Mouse (Mus musculus): ENCODE measurements around the gene Ifitm5. TPM values are rescaled to one million over a fixed set of nuclear protein-coding genes. Genes with fewer than 3 reads are reported as not detected.

Ifitm5 gene
- polyA plus RNA-seq, 1 experiment from 2014 or later = 0.82 TPM

GRCm38 (mm10) chr7:140953133-140953532 is 3.0 kb upstream of the Ifitm5 start:
- peak overlapping the region; percentile 30 for H3K9ac ChIP-seq (ENCODE audit: low read length)
- peak overlapping the region; percentile 82 for H3K4me2 ChIP-seq (ENCODE audit: low read length)
- ATAC-seq (ENCODE audit: insufficient number of reproducible peaks, insufficient read depth, low FRiP score, low read depth) = no peak
- H3K9me3 ChIP-seq (ENCODE audit: control insufficient read depth, low read length) = no peaks in the 10 kb centered on the region
- H3K4me1 ChIP-seq (ENCODE audit: control insufficient read depth in 2 of 2, insufficient read depth in 2 of 2, low read length in 2 of 2) = peaks cover 22 to 31% of the 10 kb centered on the region in 2 experiments
- peaks cover 26% of the 10 kb centered on the region for H3K36me3 ChIP-seq (ENCODE audit: control insufficient read depth, insufficient read depth, low read length)
- H3K4me3 ChIP-seq (ENCODE audit: control insufficient read depth in 1 of 2, insufficient read depth in 1 of 2, low read depth in 1 of 2, low read length in 2 of 2) = no peak overlapping the region
- 71% methylated on average over 11 of the region's 11 CpGs for WGBS
- H3K27me3 ChIP-seq (ENCODE audit: control insufficient read depth, insufficient read depth, low read length) = no peaks in the 10 kb centered on the region
- H3K27ac ChIP-seq (replicated peaks in 1 of 2; ENCODE audit: control insufficient read depth in 1 of 2, insufficient read depth in 1 of 2, low read depth in 2 of 2, low read length in 2 of 2) = no peak overlapping the region

- H3K4me3 ChIP-seq (ENCODE audit: control insufficient read depth in 1 of 2, insufficient read depth in 1 of 2, low read depth in 1 of 2, low read length in 2 of 2) = no peak overlapping the region
- no peak overlapping the region for H3K4me2 ChIP-seq (ENCODE audit: low read length)
- no peak for ATAC-seq (ENCODE audit: insufficient number of reproducible peaks, insufficient read depth, low FRiP score, low read depth)
- no peak overlapping the region for H3K27ac ChIP-seq (replicated peaks in 1 of 2; ENCODE audit: control insufficient read depth in 1 of 2, insufficient read depth in 1 of 2, low read depth in 2 of 2, low read length in 2 of 2)
- no peaks in the 10 kb centered on the region for H3K27me3 ChIP-seq (ENCODE audit: control insufficient read depth, insufficient read depth, low read length)
- no peak overlapping the region for H3K9ac ChIP-seq (ENCODE audit: low read length)
- H3K4me1 ChIP-seq (ENCODE audit: control insufficient read depth in 2 of 2, insufficient read depth in 2 of 2, low read length in 2 of 2) = peaks cover 27 to 32% of the 10 kb centered on the region in 2 experiments
- 74% methylated on average over 7 of the region's 7 CpGs for whole genome bisulfite sequencing
- H3K9me3 ChIP-seq (ENCODE audit: control insufficient read depth, low read length) = no peaks in the 10 kb centered on the region
- peaks cover 32% of the 10 kb centered on the region for H3K36me3 ChIP-seq (ENCODE audit: control insufficient read depth, insufficient read depth, low read length)
Measured at GRCm38 (mm10) chr7:140952441-140952840, 2.4 kb upstream of the Ifitm5 start.

DNA sequence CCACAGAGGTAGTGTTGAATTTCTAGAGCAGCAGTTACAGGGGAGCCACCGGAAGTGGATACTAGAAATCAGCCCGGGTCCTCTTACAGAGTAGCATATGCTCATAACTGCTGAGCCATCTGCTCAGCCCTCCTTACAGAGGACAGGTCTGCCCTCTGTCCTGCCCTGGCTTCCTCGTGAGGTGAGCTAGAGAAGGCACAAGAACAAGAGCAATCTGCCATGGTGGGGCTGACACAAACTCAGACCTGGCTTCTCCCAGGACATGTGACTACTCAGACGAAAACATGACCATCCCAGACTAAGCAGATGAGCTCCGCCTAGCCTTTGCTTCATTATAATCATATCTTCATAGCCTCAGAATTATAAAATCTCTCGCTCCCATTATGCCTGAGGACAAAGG is 1.7 kb upstream of the Ifitm5 start:
- WGBS = 69% methylated on average over 6 of the region's 6 CpGs
- Histone ChIP-seq H3K36me3 (ENCODE audit: control insufficient read depth, insufficient read depth, low read length) (peaks cover 38% of the 10 kb centered on the region), H3K27ac (replicated peaks in 1 of 2; ENCODE audit: control insufficient read depth in 1 of 2, insufficient read depth in 1 of 2, low read depth in 2 of 2, low read length in 2 of 2) (peak overlapping the region in 1 of 2 experiments; percentile 39; a peak in 1 of 4 replicates), H3K9ac (ENCODE audit: low read length) (no peak overlapping the region), H3K27me3 (ENCODE audit: control insufficient read depth, insufficient read depth, low read length) (no peaks in the 10 kb centered on the region), H3K4me2 (ENCODE audit: low read length) (no peak overlapping the region), H3K9me3 (ENCODE audit: control insufficient read depth, low read length) (no peaks in the 10 kb centered on the region), H3K4me1 (ENCODE audit: control insufficient read depth in 2 of 2, insufficient read depth in 2 of 2, low read length in 2 of 2) (peaks cover 33 to 36% of the 10 kb centered on the region in 2 experiments), H3K4me3 (ENCODE audit: control insufficient read depth in 1 of 2, insufficient read depth in 1 of 2, low read depth in 1 of 2, low read length in 2 of 2) (no peak overlapping the region)
- no peak for ATAC-seq (ENCODE audit: insufficient number of reproducible peaks, insufficient read depth, low FRiP score, low read depth)

- Histone ChIP-seq H3K27ac (replicated peaks in 1 of 2; ENCODE audit: control insufficient read depth in 1 of 2, insufficient read depth in 1 of 2, low read depth in 2 of 2, low read length in 2 of 2) (peak overlapping the region; percentile 39 to 63), H3K27me3 (ENCODE audit: control insufficient read depth, insufficient read depth, low read length) (no peaks in the 10 kb centered on the region), H3K9ac (ENCODE audit: low read length) (no peak overlapping the region), H3K9me3 (ENCODE audit: control insufficient read depth, low read length) (no peaks in the 10 kb centered on the region), H3K4me2 (ENCODE audit: low read length) (no peak overlapping the region; the same call in 1 of the 2 replicates), H3K4me3 (ENCODE audit: control insufficient read depth in 1 of 2, insufficient read depth in 1 of 2, low read depth in 1 of 2, low read length in 2 of 2) (no peak overlapping the region), H3K4me1 (ENCODE audit: control insufficient read depth in 2 of 2, insufficient read depth in 2 of 2, low read length in 2 of 2) (peaks cover 30 to 43% of the 10 kb centered on the region in 2 experiments), H3K36me3 (ENCODE audit: control insufficient read depth, insufficient read depth, low read length) (peaks cover 45% of the 10 kb centered on the region)
- 50% methylated on average over 8 of the region's 8 CpGs for WGBS
- no peak for ATAC-seq (ENCODE audit: insufficient number of reproducible peaks, insufficient read depth, low FRiP score, low read depth)
Measured at GRCm38 (mm10) chr7:140951051-140951450, 960 bp upstream of the Ifitm5 start.

DNA sequence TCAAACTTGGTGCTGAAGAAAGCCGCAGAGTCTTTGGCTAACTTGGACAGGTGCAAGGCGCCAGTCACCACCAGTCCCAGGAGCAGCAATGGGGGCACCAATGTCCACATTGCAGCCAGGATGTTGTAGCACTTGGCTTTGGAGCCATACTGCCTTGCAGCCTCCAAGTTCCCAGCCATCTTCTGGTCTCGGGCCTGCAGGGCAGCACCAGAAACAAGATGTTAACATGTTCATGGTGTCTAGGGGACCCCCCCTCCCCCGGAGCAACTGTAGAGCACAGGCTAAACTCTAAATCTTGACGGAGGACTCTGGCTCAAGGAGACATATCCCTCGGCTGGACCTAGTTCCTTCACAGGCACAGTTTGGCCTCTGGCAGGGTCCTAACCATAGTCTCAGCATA is 836 bp downstream of the Ifitm5 start:
- Histone ChIP-seq H3K36me3 (ENCODE audit: control insufficient read depth, insufficient read depth, low read length) (peaks cover 59% of the 10 kb centered on the region), H3K9ac (ENCODE audit: low read length) (no peak overlapping the region), H3K4me1 (ENCODE audit: control insufficient read depth in 2 of 2, insufficient read depth in 2 of 2, low read length in 2 of 2) (peaks cover 29 to 38% of the 10 kb centered on the region in 2 experiments), H3K27me3 (ENCODE audit: control insufficient read depth, insufficient read depth, low read length) (no peaks in the 10 kb centered on the region), H3K9me3 (ENCODE audit: control insufficient read depth, low read length) (no peaks in the 10 kb centered on the region), H3K4me3 (ENCODE audit: control insufficient read depth in 1 of 2, insufficient read depth in 1 of 2, low read depth in 1 of 2, low read length in 2 of 2) (no peak overlapping the region), H3K27ac (replicated peaks in 1 of 2; ENCODE audit: control insufficient read depth in 1 of 2, insufficient read depth in 1 of 2, low read depth in 2 of 2, low read length in 2 of 2) (no peak overlapping the region), H3K4me2 (ENCODE audit: low read length) (no peak overlapping the region)
- 85% methylated on average over 6 of the region's 6 CpGs for WGBS
- no peak for ATAC-seq (ENCODE audit: insufficient number of reproducible peaks, insufficient read depth, low FRiP score, low read depth)

- Histone ChIP-seq H3K27me3 (ENCODE audit: control insufficient read depth, insufficient read depth, low read length) (no peaks in the 10 kb centered on the region), H3K9ac (ENCODE audit: low read length) (no peak overlapping the region), H3K36me3 (ENCODE audit: control insufficient read depth, insufficient read depth, low read length) (peaks cover 59% of the 10 kb centered on the region), H3K9me3 (ENCODE audit: control insufficient read depth, low read length) (no peaks in the 10 kb centered on the region), H3K27ac (replicated peaks in 1 of 2; ENCODE audit: control insufficient read depth in 1 of 2, insufficient read depth in 1 of 2, low read depth in 2 of 2, low read length in 2 of 2) (peak overlapping the region; percentile 53 to 74), H3K4me3 (ENCODE audit: control insufficient read depth in 1 of 2, insufficient read depth in 1 of 2, low read depth in 1 of 2, low read length in 2 of 2) (no peak overlapping the region), H3K4me1 (ENCODE audit: control insufficient read depth in 2 of 2, insufficient read depth in 2 of 2, low read length in 2 of 2) (peaks cover 29 to 34% of the 10 kb centered on the region in 2 experiments), H3K4me2 (ENCODE audit: low read length) (no peak overlapping the region)
- ATAC-seq (ENCODE audit: insufficient number of reproducible peaks, insufficient read depth, low FRiP score, low read depth) = no peak
- WGBS = 32% methylated on average over 8 of the region's 8 CpGs
Measured at GRCm38 (mm10) chr7:140948161-140948560, 1.9 kb downstream of the Ifitm5 start.

DNA sequence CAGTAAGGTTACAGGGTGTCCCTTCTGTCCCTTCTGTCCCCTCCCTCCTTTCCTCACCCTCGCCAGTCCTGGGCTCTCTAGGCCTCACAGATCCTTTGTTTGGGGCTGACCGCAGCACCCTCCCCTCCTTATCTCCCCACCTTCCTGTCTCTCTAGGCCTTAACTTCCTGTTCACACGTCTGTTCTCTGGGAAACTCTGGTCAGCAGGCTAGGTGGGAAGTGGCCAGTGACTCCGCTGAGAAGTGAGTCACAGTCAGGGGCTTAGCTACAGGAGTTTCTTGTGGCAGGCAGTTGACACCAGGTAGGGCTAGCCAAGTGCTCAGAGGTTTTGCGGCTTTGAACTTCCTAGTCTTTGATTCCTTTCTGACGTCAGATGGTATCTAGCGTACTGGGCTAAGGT is 3.1 kb downstream of the Ifitm5 start:
- Histone ChIP-seq H3K4me1 (ENCODE audit: control insufficient read depth in 2 of 2, insufficient read depth in 2 of 2, low read length in 2 of 2) (peaks cover 30 to 37% of the 10 kb centered on the region in 2 experiments), H3K36me3 (ENCODE audit: control insufficient read depth, insufficient read depth, low read length) (peaks cover 52% of the 10 kb centered on the region)

GRCm38 (mm10) chr7:140946311-140946710 is 3.8 kb downstream of the Ifitm5 start:
- H3K27me3 ChIP-seq (ENCODE audit: control insufficient read depth, insufficient read depth, low read length) = no peaks in the 10 kb centered on the region
- peaks cover 28 to 32% of the 10 kb centered on the region in 2 experiments for H3K4me1 ChIP-seq (ENCODE audit: control insufficient read depth in 2 of 2, insufficient read depth in 2 of 2, low read length in 2 of 2)
- H3K4me2 ChIP-seq (ENCODE audit: low read length) = no peak overlapping the region
- H3K9me3 ChIP-seq (ENCODE audit: control insufficient read depth, low read length) = no peaks in the 10 kb centered on the region
- H3K4me3 ChIP-seq (ENCODE audit: control insufficient read depth in 1 of 2, insufficient read depth in 1 of 2, low read depth in 1 of 2, low read length in 2 of 2) = no peak overlapping the region
- H3K9ac ChIP-seq (ENCODE audit: low read length) = no peak overlapping the region
- peaks cover 52% of the 10 kb centered on the region for H3K36me3 ChIP-seq (ENCODE audit: control insufficient read depth, insufficient read depth, low read length)
- 85% methylated on average over 10 of the region's 10 CpGs for WGBS
- peak overlapping the region; percentile 26 to 74; a peak in 3 of 4 replicates for H3K27ac ChIP-seq (replicated peaks in 1 of 2; ENCODE audit: control insufficient read depth in 1 of 2, insufficient read depth in 1 of 2, low read depth in 2 of 2, low read length in 2 of 2)
- no peak for ATAC-seq (ENCODE audit: insufficient number of reproducible peaks, insufficient read depth, low FRiP score, low read depth)

More for the DNA sequence above, 3.1 kb downstream of the Ifitm5 start:
- ATAC-seq (ENCODE audit: insufficient number of reproducible peaks, insufficient read depth, low FRiP score, low read depth) = peak; percentile 43; the same call in 1 of the 2 replicates
- no peaks in the 10 kb centered on the region for H3K27me3 ChIP-seq (ENCODE audit: control insufficient read depth, insufficient read depth, low read length)
- H3K4me2 ChIP-seq (ENCODE audit: low read length) = no peak overlapping the region
- H3K9ac ChIP-seq (ENCODE audit: low read length) = peak overlapping the region; percentile 38; the same call in 1 of the 2 replicates
- H3K4me3 ChIP-seq (ENCODE audit: control insufficient read depth in 1 of 2, insufficient read depth in 1 of 2, low read depth in 1 of 2, low read length in 2 of 2) = no peak overlapping the region
- no peaks in the 10 kb centered on the region for H3K9me3 ChIP-seq (ENCODE audit: control insufficient read depth, low read length)
- WGBS = 34% methylated on average over 7 of the region's 7 CpGs
- peak overlapping the region; percentile 74 to 75 for H3K27ac ChIP-seq (replicated peaks in 1 of 2; ENCODE audit: control insufficient read depth in 1 of 2, insufficient read depth in 1 of 2, low read depth in 2 of 2, low read length in 2 of 2)
